Mouse (Mus musculus): ENCODE results near the gene Ppy. TPM values are rescaled to one million over a fixed set of nuclear protein-coding genes. Genes with fewer than 3 reads are reported as not detected.

The Ppy gene
- polyA plus RNA-seq, 1 experiment from 2014 or later, result not detected

DNA sequence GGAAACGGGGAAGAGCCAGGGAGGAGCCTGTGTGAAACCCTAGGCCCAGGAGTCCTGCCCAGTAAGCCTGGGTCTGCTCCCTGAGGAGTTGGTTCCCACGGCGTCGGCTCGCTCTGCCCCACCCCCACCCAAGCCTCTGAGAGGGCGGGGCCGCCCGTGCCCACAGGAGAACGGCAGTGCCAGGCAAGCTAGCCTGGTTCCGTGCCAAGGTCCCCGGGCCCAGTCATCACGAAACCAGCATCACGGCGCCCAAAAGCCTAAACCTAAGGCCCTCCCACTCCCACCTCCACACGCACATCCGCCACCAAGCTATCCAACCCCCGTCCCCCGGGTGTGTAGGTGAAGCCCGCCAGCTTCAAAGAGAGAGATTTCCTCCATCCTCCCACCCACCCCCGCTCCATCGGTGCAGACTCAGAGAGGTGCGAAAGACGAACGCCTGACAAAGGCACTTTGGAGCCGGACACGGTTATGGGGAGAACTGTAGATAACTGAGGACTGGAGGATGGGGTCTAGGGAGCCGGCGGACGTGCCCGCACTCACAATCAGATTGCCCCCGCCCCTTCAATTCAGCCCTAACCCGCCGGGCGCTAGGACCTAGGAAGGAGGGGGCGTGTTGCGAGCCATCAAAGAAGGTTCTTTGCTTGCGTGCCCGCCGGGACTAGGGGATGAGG lies 13.9 kb downstream of the Ppy start:
- no peaks in the 10 kb centered on the region for H3K36me3 ChIP-seq (replicated peaks)
- H3K4me1 ChIP-seq, result peaks cover 46% of the 10 kb centered on the region
- peak overlapping the region; percentile 99 for H3K27ac ChIP-seq
- H3K9ac ChIP-seq, result peak overlapping the region; percentile 68
- no peaks in the 10 kb centered on the region for H3K9me3 ChIP-seq
- ATAC-seq (replicated peaks), result peak; percentile 86
- peak overlapping the region; percentile 91 for H3K4me2 ChIP-seq
- under 1% methylated on average over 39 of the region's 39 CpGs for WGBS
- no peaks in the 10 kb centered on the region for H3K27me3 ChIP-seq (replicated peaks)
- H3K4me3 ChIP-seq, result peak overlapping the region; percentile 69

DNA sequence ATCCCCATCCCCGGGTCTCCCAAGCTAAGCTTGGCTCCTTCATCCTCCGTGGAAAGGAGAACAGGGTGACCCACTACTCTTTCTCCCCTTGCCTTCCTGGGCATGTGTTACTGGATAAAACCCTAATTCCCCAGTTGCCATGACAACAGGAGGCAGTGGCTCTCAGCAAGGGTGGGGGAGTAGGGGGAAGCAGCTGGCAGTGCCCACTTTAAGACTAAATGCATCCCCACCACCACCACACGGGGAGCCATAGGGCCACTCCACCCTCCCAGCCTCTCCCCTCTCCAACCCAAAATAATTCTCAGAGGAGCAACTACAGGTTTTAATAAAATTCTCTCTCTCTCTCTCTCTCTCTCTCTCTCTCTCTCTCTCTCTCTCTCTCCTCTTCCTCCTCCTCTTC lies 14.8 kb downstream of the Ppy start:
- H3K4me2 ChIP-seq, result peak overlapping the region; percentile 91
- no peaks in the 10 kb centered on the region for H3K9me3 ChIP-seq
- peak overlapping the region; percentile 69 for H3K4me3 ChIP-seq
- 2% methylated on average over 3 of the region's 3 CpGs for WGBS
- no peak for ATAC-seq (replicated peaks)
- no peaks in the 10 kb centered on the region for H3K36me3 ChIP-seq (replicated peaks)
- peak overlapping the region; percentile 99 for H3K27ac ChIP-seq
- H3K27me3 ChIP-seq (replicated peaks), result no peaks in the 10 kb centered on the region
- H3K9ac ChIP-seq, result peak overlapping the region; percentile 68; the same call in 1 of the 2 replicates
- H3K4me1 ChIP-seq, result peaks cover 54% of the 10 kb centered on the region

DNA sequence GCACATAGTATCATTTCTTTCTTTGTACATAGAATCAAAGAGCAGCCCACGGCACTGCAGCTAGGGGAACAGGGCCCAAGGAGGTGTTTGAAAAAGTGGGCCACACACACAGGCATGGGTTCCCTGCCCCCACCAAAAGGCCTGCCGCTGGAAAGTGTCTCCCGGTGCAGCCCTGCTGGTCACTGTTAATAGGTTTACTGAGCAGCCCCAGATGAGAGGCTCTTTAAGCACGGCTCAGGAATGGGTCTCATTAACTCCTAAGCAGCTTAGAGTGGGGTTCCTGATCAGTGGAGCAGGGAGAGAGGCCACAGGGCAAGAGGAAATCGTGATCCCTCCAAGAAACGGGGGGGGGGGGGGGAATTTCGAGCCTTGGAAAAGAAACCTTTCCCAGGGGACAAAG lies 17.0 kb downstream of the Ppy start:
- Histone ChIP-seq H3K9me3 (no peaks in the 10 kb centered on the region), H3K4me2 (no peak overlapping the region), H3K4me1 (peaks cover 50% of the 10 kb centered on the region), H3K4me3 (no peak overlapping the region), H3K9ac (no peak overlapping the region), H3K27ac (no peak overlapping the region), H3K27me3 (replicated peaks) (no peaks in the 10 kb centered on the region), H3K36me3 (replicated peaks) (no peaks in the 10 kb centered on the region)
- ATAC-seq (replicated peaks), result no peak
- 12% methylated on average over 7 of the region's 7 CpGs for WGBS

- Histone ChIP-seq H3K9ac (0 out of 2 replicates have a peak overlapping the region, but pooled peaks have one; percentile 26), H3K9me3 (no peaks in the 10 kb centered on the region), H3K4me1 (peaks cover 46% of the 10 kb centered on the region), H3K4me2 (peak overlapping the region; percentile 75), H3K27me3 (replicated peaks) (no peaks in the 10 kb centered on the region), H3K36me3 (replicated peaks) (peaks cover under 1% of the 10 kb centered on the region; the same call in 1 of the 2 replicates), H3K4me3 (no peak overlapping the region), H3K27ac (peak overlapping the region; percentile 10; the same call in 1 of the 2 replicates)
- ATAC-seq (replicated peaks), result no peak
- WGBS, result 36% methylated on average over 4 of the region's 4 CpGs
These were observed 17.9 kb downstream of the Ppy start for GRCm38 (mm10) chr11:102083193-102083592.

GRCm38 (mm10) chr11:102082322-102082721 lies 18.8 kb downstream of the Ppy start:
- peak overlapping the region; percentile 75 for H3K4me2 ChIP-seq
- WGBS, result 1% methylated on average over 18 of the region's 18 CpGs
- H3K4me1 ChIP-seq, result peaks cover 46% of the 10 kb centered on the region
- H3K4me3 ChIP-seq, result peak overlapping the region; percentile 43
- ATAC-seq (replicated peaks), result peak; percentile 84
- no peaks in the 10 kb centered on the region for H3K9me3 ChIP-seq
- peak overlapping the region; percentile 50 for H3K9ac ChIP-seq
- no peaks in the 10 kb centered on the region for H3K27me3 ChIP-seq (replicated peaks)
- no peak overlapping the region for H3K27ac ChIP-seq
- peaks cover 6% of the 10 kb centered on the region; the same call in 1 of the 2 replicates for H3K36me3 ChIP-seq (replicated peaks)

- WGBS, result 61% methylated on average over 14 of the region's 14 CpGs
- Histone ChIP-seq H3K27ac (no peak overlapping the region), H3K36me3 (replicated peaks) (peaks cover 6% of the 10 kb centered on the region; the same call in 1 of the 2 replicates), H3K4me2 (no peak overlapping the region), H3K27me3 (replicated peaks) (no peaks in the 10 kb centered on the region), H3K9me3 (no peaks in the 10 kb centered on the region), H3K4me1 (no peaks in the 10 kb centered on the region; the same call in 1 of the 2 replicates), H3K9ac (no peak overlapping the region), H3K4me3 (no peak overlapping the region)
- ATAC-seq (replicated peaks), result no peak
These were observed 27.4 kb downstream of the Ppy start for GRCm38 (mm10) chr11:102073722-102074121.

DNA sequence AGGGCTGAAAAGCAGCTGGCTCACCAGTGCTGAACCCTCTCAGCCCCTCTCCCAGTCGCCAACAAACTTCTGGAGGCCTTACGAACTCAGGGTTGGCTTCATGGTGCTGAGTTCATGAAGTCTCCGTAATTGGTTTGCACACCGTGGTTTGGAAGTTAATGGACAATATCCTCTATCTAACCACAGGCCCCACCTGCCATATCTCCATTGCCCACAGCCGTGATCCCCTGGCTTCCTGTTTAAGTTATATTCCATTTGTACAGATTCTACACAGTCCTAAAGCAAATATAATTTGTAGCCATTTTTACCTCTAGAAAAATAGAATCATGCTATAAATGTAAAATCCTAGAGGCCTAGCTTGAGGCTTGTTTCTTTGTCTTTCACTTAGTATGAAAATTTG lies 28.4 kb downstream of the Ppy start:
- no peak for ATAC-seq (replicated peaks)
- H3K27ac ChIP-seq, result no peak overlapping the region
- no peak overlapping the region for H3K9ac ChIP-seq
- H3K4me1 ChIP-seq, result no peaks in the 10 kb centered on the region; the same call in 1 of the 2 replicates
- peaks cover 1% of the 10 kb centered on the region; the same call in 1 of the 2 replicates for H3K36me3 ChIP-seq (replicated peaks)
- WGBS, result 84% methylated on average over 5 of the region's 5 CpGs
- no peak overlapping the region for H3K4me3 ChIP-seq
- H3K4me2 ChIP-seq, result no peak overlapping the region
- no peaks in the 10 kb centered on the region for H3K9me3 ChIP-seq
- H3K27me3 ChIP-seq (replicated peaks), result no peaks in the 10 kb centered on the region

- WGBS, result 5% methylated on average over 13 of the region's 13 CpGs
- no peak overlapping the region for H3K27ac ChIP-seq
These were observed 30.7 kb downstream of the Ppy start for GRCm38 (mm10) chr11:102070426-102070825.

DNA sequence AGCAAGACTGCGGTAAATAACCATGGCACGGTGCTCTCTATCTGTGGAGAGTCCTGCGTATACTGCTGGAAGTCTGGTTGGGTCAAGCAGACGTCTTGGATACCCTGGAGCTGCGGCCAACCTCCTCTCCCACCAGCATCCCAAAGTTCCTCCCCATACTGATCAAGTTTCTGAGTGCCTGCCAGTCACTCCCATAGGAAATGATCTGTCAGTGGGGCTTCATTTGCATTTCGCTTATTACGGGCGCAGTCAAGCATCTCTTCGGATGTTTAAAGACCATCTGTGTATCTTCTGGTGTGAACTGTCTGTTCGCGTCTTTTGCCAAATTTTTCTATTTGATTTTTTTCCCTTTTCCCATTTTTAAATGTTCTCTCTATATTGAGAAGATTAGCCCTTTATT lies 31.5 kb downstream of the Ppy start:
- ATAC-seq (replicated peaks), result no peak
- Histone ChIP-seq H3K4me1 (no peaks in the 10 kb centered on the region; the same call in 1 of the 2 replicates), H3K27me3 (replicated peaks) (no peaks in the 10 kb centered on the region), H3K9ac (no peak overlapping the region), H3K9me3 (no peaks in the 10 kb centered on the region), H3K4me3 (no peak overlapping the region), H3K27ac (no peak overlapping the region), H3K36me3 (replicated peaks) (no peaks in the 10 kb centered on the region), H3K4me2 (no peak overlapping the region)
- 51% methylated on average over 11 of the region's 11 CpGs for WGBS

More at GRCm38 (mm10) chr11:102070426-102070825, 30.7 kb downstream of the Ppy start:
- Histone ChIP-seq H3K4me1 (no peaks in the 10 kb centered on the region; the same call in 1 of the 2 replicates), H3K4me2 (no peak overlapping the region), H3K9me3 (no peaks in the 10 kb centered on the region), H3K9ac (no peak overlapping the region), H3K36me3 (replicated peaks) (no peaks in the 10 kb centered on the region), H3K27me3 (replicated peaks) (no peaks in the 10 kb centered on the region), H3K4me3 (no peak overlapping the region)
- no peak for ATAC-seq (replicated peaks)

DNA sequence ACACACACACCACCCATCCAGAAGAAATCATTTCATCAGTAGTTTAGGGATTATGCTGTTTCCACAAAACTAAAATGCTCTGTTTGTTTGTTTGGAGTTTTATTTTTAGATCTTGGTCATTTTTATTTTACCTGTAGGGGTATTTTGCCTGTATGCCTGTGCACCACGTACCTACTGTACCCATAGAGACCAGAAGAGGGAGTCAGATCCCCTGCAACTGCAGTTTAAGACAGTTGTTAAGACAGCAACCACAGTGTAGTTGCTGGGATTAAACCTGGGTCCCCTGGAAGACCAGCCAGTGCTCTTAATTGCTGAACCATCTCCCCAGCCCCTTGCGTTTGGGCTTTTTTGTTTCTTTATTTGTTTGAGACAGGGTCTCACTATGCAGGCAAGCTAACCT lies 32.1 kb downstream of the Ppy start:
- Histone ChIP-seq H3K4me3 (no peak overlapping the region), H3K36me3 (replicated peaks) (peaks cover 4% of the 10 kb centered on the region; the same call in 1 of the 2 replicates), H3K4me1 (no peaks in the 10 kb centered on the region; the same call in 1 of the 2 replicates), H3K9ac (no peak overlapping the region), H3K27me3 (replicated peaks) (no peaks in the 10 kb centered on the region), H3K4me2 (no peak overlapping the region), H3K27ac (no peak overlapping the region), H3K9me3 (no peaks in the 10 kb centered on the region)
- no peak for ATAC-seq (replicated peaks)
- 40% methylated on average over 2 of the region's 2 CpGs for WGBS

- H3K36me3 ChIP-seq (replicated peaks), result peaks cover 21% of the 10 kb centered on the region; the same call in 1 of the 2 replicates
- H3K9ac ChIP-seq, result no peak overlapping the region
- no peaks in the 10 kb centered on the region for H3K9me3 ChIP-seq
- WGBS, result 82% methylated on average over 13 of the region's 13 CpGs
- no peak overlapping the region for H3K4me2 ChIP-seq
- H3K27ac ChIP-seq, result no peak overlapping the region
- peaks cover 3% of the 10 kb centered on the region; the same call in 1 of the 2 replicates for H3K4me1 ChIP-seq
- H3K27me3 ChIP-seq (replicated peaks), result 0 out of 2 replicates have a peak, but pooled peaks cover 5% of the 10 kb centered on the region
- H3K4me3 ChIP-seq, result no peak overlapping the region
- ATAC-seq (replicated peaks), result no peak
These were observed 38.0 kb downstream of the Ppy start for GRCm38 (mm10) chr11:102063076-102063475.

DNA sequence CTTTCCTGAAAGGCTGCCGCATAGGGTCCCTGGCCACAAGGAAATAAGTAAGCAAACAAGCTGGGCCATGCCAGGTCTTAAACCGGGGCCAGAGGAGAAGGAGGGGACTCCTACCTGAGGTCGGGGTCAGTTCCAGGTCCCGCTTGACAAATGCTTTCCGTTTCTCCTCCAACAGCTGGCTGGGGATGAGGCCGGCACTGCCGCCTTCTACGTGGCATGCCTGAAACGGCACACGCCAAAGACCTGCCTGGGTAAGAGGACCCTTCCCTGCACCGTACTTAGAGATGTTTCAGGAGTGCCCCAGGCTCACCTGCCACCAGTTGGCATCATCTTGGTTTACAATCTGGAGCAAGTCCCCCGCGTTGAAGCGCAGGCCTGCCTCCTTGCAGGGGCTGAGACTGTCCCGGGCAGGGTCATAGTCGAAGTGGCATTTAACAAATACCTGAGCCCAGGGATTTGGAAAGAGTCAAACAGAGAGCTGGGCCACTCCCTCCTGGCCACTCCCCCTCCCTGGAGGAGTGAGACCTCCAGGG lies 39.1 kb downstream of the Ppy start:
- WGBS, result 41% methylated on average over 16 of the region's 16 CpGs
- Histone ChIP-seq H3K4me3 (no peak overlapping the region), H3K36me3 (replicated peaks) (peaks cover 21% of the 10 kb centered on the region; the same call in 1 of the 2 replicates), H3K27me3 (replicated peaks) (0 out of 2 replicates have a peak, but pooled peaks cover 5% of the 10 kb centered on the region), H3K4me2 (peak overlapping the region; percentile 89; the same call in 1 of the 2 replicates), H3K27ac (no peak overlapping the region), H3K9me3 (no peaks in the 10 kb centered on the region), H3K9ac (no peak overlapping the region), H3K4me1 (peaks cover 3% of the 10 kb centered on the region; the same call in 1 of the 2 replicates)
- no peak for ATAC-seq (replicated peaks)
